Mouse (Mus musculus) mouse trophoblast stem cell (cell line): ENCODE measurements around the gene Suox.
"Not testable (repeated sequence)": the region's sequence is repeated elsewhere in the genome, so short reads cannot be mapped to it uniquely, and the experiment has no call there.

ENCODE experiments used
- in situ Hi-C, 2 experiments: fragments of 300-500 bp; cut with MseI, MboI; formaldehyde crosslinking; loops; 2 replicates in 1 of 2; 3 replicates in 1 of 2; pipeline ENCODE4 v1.15.1; 2025

Gene Suox

GRCm38 (mm10) chr10:128673763-128674468 lies at the start of gene Suox:
Suox (minus strand) TSS chr10:128674073.
- in situ Hi-C loops = loop anchor here in 1 of 2 experiments (10.0 kb wide), 1 partner anchor 49 kb away; the partner anchor contains the start of gene Rps26

GRCm38 (mm10) chr10:128715559-128716537 lies 42.0 kb upstream of the Suox start:
- in situ Hi-C loops = no loop called here

- in situ Hi-C loops = not testable (repeated sequence)
Observed at GRCm38 (mm10) chr10:128711318-128711717, 37.4 kb upstream of the Suox start.

- in situ Hi-C loops = no loop called here
Observed at GRCm38 (mm10) chr10:128705317-128705693, 31.4 kb upstream of the Suox start.

- in situ Hi-C loops = no loop called here
Observed at GRCm38 (mm10) chr10:128704491-128705316, 30.8 kb upstream of the Suox start, which contains the start of gene Cdk2. Cdk2 (minus strand) TSS chr10:128705031.

GRCm38 (mm10) chr10:128703895-128704294 lies 30.0 kb upstream of the Suox start, which contains the start of gene Pmel:
Pmel (plus strand) TSS chr10:128704195.
- in situ Hi-C loops = no loop called here

GRCm38 (mm10) chr10:128702328-128703007 lies 28.6 kb upstream of the Suox start:
- in situ Hi-C loops = no loop called here

GRCm38 (mm10) chr10:128700712-128701111 lies 26.8 kb upstream of the Suox start:
- in situ Hi-C loops = no loop called here

GRCm38 (mm10) chr10:128699611-128700010 lies 25.7 kb upstream of the Suox start:
- in situ Hi-C loops = no loop called here

- in situ Hi-C loops = no loop called here
Observed at GRCm38 (mm10) chr10:128699006-128699405, 25.1 kb upstream of the Suox start.

- in situ Hi-C loops = no loop called here
Observed at GRCm38 (mm10) chr10:128697072-128697725, 23.3 kb upstream of the Suox start.

GRCm38 (mm10) chr10:128695992-128696807 lies 22.3 kb upstream of the Suox start, which contains the start of gene Rab5b:
Rab5b (minus strand) TSS chr10:128696264.
- in situ Hi-C loops = no loop called here

GRCm38 (mm10) chr10:128695411-128695991 lies 21.6 kb upstream of the Suox start:
- in situ Hi-C loops = no loop called here

- in situ Hi-C loops = loop anchor here in 1 of 2 experiments (10.0 kb wide), 1 partner anchor 50 kb away; the partner anchor contains the start of gene Rps26
Observed at GRCm38 (mm10) chr10:128674469-128675008, 666 bp upstream of the Suox start.

- in situ Hi-C loops = loop anchor here in 1 of 2 experiments (10.0 kb wide), 1 partner anchor 46 kb away; the partner anchor contains the start of gene Rps26
Observed at GRCm38 (mm10) chr10:128671148-128671547, 2.7 kb downstream of the Suox start.

GRCm38 (mm10) chr10:128668790-128669672 lies 4.8 kb downstream of the Suox start:
- in situ Hi-C loops = no loop called here

- in situ Hi-C loops = no loop called here
Observed at GRCm38 (mm10) chr10:128665806-128666205, 8.1 kb downstream of the Suox start.
